ENCODE assay signal across 10 mouse cellular contexts in the genomic region with DNA sequence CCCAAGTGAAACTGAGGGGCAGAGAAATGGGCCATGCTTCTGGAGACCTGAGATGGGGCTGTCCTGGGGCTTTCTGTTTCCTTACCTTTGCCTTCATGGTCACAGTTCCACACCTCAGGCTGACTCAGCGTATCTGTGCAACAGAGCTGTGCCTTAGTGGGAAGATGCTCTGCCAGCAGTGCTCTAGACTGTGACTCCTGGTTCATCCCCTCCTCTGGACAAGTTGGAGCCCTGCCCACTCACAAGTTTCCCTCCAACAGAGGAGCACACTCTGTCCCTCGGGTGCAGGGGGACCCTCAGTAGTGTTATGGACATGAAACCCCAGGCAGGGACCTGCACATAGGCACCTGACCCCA.
DNase-seq lines count a peak whose midpoint lies in the region; ATAC-seq lines count a peak whose summit lies in the region.
"Had no signal": no experiment of that assay in that cellular context is flagged by ENCODE, and none has a peak within 500 bp of the region (broad histone marks: within the 10 kb centered on the region; RNA-seq: fewer than 3 reads in every experiment).

No protein-coding gene starts in this region.

- 27% methylated on average over 2 of the region's 2 CpGs for WGBS in neural tube, embryonic 11.5 days
- WGBS in forebrain, embryonic 14.5 days: 16% methylated on average over 2 of the region's 2 CpGs
- WGBS in midbrain, embryonic 10.5 days: 21% methylated on average over 2 of the region's 2 CpGs

- DNase-seq in neural tube, embryonic 11.5 days (ENCODE audit: low spot score): no peak
- no peak for DNase-seq in neural tube, embryonic 10.5 days (ENCODE audit: extremely low spot score, low spot score)
- no peak for DNase-seq in forebrain, embryonic 14.5 days (ENCODE audit: low spot score)
- DNase-seq in midbrain, embryonic 10.5 days (ENCODE audit: low spot score): no peak
- DNase-seq in thymus, postnatal 10 days (ENCODE audit: low spot score in 2 of 2): no peak
- no peak for DNase-seq in gastrocnemius, adult 8-10 months (ENCODE audit: low spot score in 2 of 2)
- DNase-seq in lung, postnatal 25 days (ENCODE audit: low spot score): no peak
- DNase-seq: adrenal gland, postnatal 25 days; kidney, postnatal 25 days; lung, adult 2 months had no signal

- no peak overlapping the region for H3K4me3 ChIP-seq in neural tube, embryonic 11.5 days (ENCODE audit: low read depth, low read length)
- H3K4me3 ChIP-seq in forebrain, embryonic 14.5 days (ENCODE audit: low read depth, low read length): no peak overlapping the region
- H3K4me3 ChIP-seq in midbrain, embryonic 10.5 days: peak overlapping the region; percentile 41

- no peaks in the 10 kb centered on the region for H3K27me3 ChIP-seq in neural tube, embryonic 11.5 days (ENCODE audit: control insufficient read depth, insufficient read depth, low read length)
- peaks cover 2% of the 10 kb centered on the region; the same call in 1 of the 2 replicates for H3K27me3 ChIP-seq in forebrain, embryonic 14.5 days (replicated peaks; ENCODE audit: control insufficient read depth, insufficient read depth, low read length)
- no peaks in the 10 kb centered on the region for H3K27me3 ChIP-seq in midbrain, embryonic 10.5 days (ENCODE audit: low read depth, poor library complexity, severe bottlenecking)

- peak overlapping the region; percentile 92 for H3K27ac ChIP-seq in neural tube, embryonic 11.5 days (ENCODE audit: low read depth, low read length)
- peak overlapping the region; percentile 81 for H3K27ac ChIP-seq in forebrain, embryonic 14.5 days (ENCODE audit: low read depth, low read length)
- peak overlapping the region; percentile 89 for H3K27ac ChIP-seq in midbrain, embryonic 10.5 days (replicated peaks)

- peak; percentile 22 for ATAC-seq in neural tube, embryonic 11.5 days (ENCODE audit: insufficient read depth, low FRiP score, low TSS enrichment)
- ATAC-seq in forebrain, embryonic 14.5 days: peak; percentile 11; the same call in 1 of the 2 replicates

- peak overlapping the region; percentile 35 for H3K9ac ChIP-seq in neural tube, embryonic 11.5 days (ENCODE audit: low read length)
- H3K9ac ChIP-seq in forebrain, embryonic 14.5 days (ENCODE audit: low read length): peak overlapping the region; percentile 40

- no peaks in the 10 kb centered on the region for H3K36me3 ChIP-seq in neural tube, embryonic 11.5 days (ENCODE audit: control insufficient read depth, insufficient read depth, low read length)
- peaks cover 8% of the 10 kb centered on the region for H3K36me3 ChIP-seq in forebrain, embryonic 14.5 days (ENCODE audit: control insufficient read depth, insufficient read depth, low read length)
- H3K36me3 ChIP-seq in midbrain, embryonic 10.5 days: peaks cover 89% of the 10 kb centered on the region

- H3K4me1 ChIP-seq in neural tube, embryonic 11.5 days (ENCODE audit: control insufficient read depth, insufficient read depth, low read length): peaks cover 55% of the 10 kb centered on the region
- H3K4me1 ChIP-seq in forebrain, embryonic 14.5 days (ENCODE audit: control insufficient read depth, insufficient read depth, low read length): peaks cover 59% of the 10 kb centered on the region
- H3K4me1 ChIP-seq in midbrain, embryonic 10.5 days: peaks cover 100% of the 10 kb centered on the region

- H3K9me3 ChIP-seq in neural tube, embryonic 11.5 days (ENCODE audit: control insufficient read depth, low read length): no peaks in the 10 kb centered on the region
- no peaks in the 10 kb centered on the region for H3K9me3 ChIP-seq in forebrain, embryonic 14.5 days (replicated peaks; ENCODE audit: control insufficient read depth, low read length)
- H3K9me3 ChIP-seq in midbrain, embryonic 10.5 days (replicated peaks): no peaks in the 10 kb centered on the region

- 0 out of 2 replicates have a peak overlapping the region, but pooled peaks have one; percentile 2 for H3K4me2 ChIP-seq in neural tube, embryonic 11.5 days (ENCODE audit: low read depth)
- H3K4me2 ChIP-seq in forebrain, embryonic 14.5 days (ENCODE audit: low read length): 0 out of 2 replicates have a peak overlapping the region, but pooled peaks have one; percentile 25
